Mouse (Mus musculus): ENCODE measurements around the gene Ap3d1. TPM values are rescaled to one million over a fixed set of nuclear protein-coding genes. Genes with fewer than 3 reads are reported as not detected.

Ap3d1 gene
- polyA plus RNA-seq, 1 experiment = 68.0 TPM

DNA sequence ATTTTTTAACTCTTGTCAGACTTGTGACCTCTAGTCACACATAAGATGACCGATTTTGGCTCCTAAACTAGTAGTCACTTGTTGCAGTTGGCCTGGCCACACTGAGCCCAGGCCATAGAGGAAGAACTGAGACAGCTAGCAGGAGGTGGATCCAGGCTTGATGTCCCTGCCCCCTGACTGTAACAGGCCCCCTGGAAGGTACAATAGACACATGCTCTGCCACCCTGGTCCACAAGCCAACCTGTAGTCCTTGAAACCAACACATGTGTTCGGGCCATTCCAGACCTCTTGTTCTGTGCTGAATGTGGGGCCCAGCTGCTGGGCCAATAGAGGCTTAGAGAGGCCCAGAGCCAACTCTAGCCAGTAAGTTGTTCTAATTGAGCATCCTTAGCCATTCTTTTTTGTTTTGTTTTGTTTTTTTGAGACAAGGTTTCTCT is 61.8 kb downstream of the Ap3d1 start:
- no peak for TF ChIP-seq USF1 (IDR thresholded peaks at IDR 0.05; ENCODE audit: low read depth)
- no peak for TF ChIP-seq MYOD1 (IDR thresholded peaks at IDR 0.05; ENCODE audit: control insufficient read depth in 1 of 3, insufficient read length in 2 of 3, low read depth in 2 of 3)
- TF ChIP-seq POLR2AphosphoS2 (IDR thresholded peaks at IDR 0.05; ENCODE audit: insufficient read length, low read depth) = peak; percentile 53
- H3K4me3 ChIP-seq = no peak overlapping the region
- no peak overlapping the region for H3K4me2 ChIP-seq (ENCODE audit: low read depth)

DNA sequence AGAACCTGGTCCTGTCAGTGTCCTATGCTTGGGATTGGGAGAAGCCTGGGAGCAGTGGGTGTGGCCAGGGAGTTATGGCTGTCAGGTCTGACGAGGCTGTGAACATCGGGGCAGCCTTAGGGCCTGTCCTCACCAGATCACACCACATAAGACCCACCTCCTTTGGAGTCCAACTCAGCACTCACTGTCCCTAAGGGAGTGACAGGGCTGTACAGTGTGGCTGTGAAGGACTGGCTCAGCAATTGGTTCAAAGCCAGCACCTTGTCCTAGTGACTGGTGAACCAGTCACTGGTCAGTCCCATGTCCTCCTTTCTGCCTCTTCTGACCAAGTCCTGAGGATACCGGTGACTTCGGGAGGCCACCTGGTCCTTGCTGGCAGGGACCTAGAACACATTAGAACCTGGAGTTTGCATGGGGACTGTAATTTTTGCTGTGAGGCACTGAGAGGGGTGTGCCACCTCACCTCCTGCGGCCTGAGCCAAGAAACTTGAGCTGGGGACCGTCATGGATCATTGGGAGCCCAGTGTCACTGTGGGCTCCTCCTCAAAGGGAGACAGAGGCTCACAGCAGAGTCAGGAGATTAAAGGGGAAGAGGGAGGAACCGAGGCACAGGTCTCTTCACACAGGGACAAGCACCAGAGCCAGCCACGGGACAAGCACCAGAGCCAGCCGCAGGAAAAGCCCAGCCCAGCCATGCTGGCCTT is 62.4 kb downstream of the Ap3d1 start:
- Histone ChIP-seq H3K4me3 (no peak overlapping the region), H3K4me2 (ENCODE audit: low read depth) (peak overlapping the region; percentile 7), H3ac (ENCODE audit: control insufficient read depth, insufficient read length) (no peak overlapping the region), H3K36me3 (ENCODE audit: control insufficient read depth, insufficient read depth) (peaks cover 10% of the 10 kb centered on the region), H3K79me2 (ENCODE audit: control insufficient read depth, insufficient read depth) (peaks cover 10% of the 10 kb centered on the region), H3K27me3 (ENCODE audit: control insufficient read depth, insufficient read depth, insufficient read length) (no peaks in the 10 kb centered on the region)
- TF ChIP-seq POLR2AphosphoS2 (IDR thresholded peaks at IDR 0.05; ENCODE audit: insufficient read length, low read depth) (peak; percentile 21), MAX (IDR thresholded peaks at IDR 0.05; ENCODE audit: low read depth) (no peak), TCF12 (IDR thresholded peaks at IDR 0.05; ENCODE audit: insufficient read depth, poor library complexity, severe bottlenecking) (no peak)

More for the DNA sequence above, 61.8 kb downstream of the Ap3d1 start:
- Histone ChIP-seq H3K27me3 (ENCODE audit: control insufficient read depth, insufficient read depth, insufficient read length) (no peaks in the 10 kb centered on the region), H3ac (ENCODE audit: control insufficient read depth, insufficient read length) (no peak overlapping the region), H3K79me2 (ENCODE audit: control insufficient read depth, insufficient read depth) (peaks cover 4% of the 10 kb centered on the region), H3K36me3 (ENCODE audit: control insufficient read depth, insufficient read depth) (peaks cover 10% of the 10 kb centered on the region)

DNA sequence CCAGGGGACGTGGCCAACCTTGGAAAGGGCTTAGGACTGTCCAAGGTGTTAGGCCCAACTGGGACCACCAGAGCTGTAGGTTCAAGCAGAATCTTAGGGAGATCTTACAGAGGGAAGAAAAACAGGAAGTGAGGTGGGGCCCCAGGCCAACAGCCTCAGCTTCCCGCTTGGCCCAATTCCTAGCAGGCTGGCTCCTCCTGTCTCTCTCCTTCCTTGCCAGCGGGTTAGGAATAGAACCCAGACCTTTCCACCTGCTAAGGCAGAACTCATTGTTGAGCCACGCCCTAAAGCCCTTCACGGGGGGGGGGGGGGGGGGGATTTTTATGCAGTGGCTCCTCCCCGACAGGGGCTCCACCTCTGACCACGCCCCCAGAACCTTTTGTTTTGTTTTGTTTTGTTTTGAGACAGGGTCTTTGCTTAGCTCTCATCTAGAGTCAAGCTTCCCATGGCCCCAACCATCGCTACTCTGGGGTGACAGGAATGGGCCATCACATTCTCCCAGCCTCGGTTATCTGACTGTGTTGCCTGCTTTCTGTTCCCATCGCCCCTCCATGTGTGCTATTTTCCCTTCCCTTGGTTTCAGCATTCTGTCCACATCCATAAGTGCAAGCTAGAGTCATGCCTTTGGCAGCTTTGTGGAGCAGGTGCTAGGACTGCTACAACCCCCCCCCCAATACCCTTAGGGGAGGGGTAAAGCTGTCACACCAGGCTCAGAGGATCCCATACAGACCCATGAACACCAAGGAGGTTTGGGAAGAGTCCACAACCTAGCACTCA is 63.3 kb downstream of the Ap3d1 start:
- Histone ChIP-seq H3K4me3 (peak overlapping the region; percentile 62), H3K4me2 (ENCODE audit: low read depth) (peak overlapping the region; percentile 83), H3K79me2 (ENCODE audit: control insufficient read depth, insufficient read depth) (peaks cover 19% of the 10 kb centered on the region), H3K36me3 (ENCODE audit: control insufficient read depth, insufficient read depth) (peaks cover 6% of the 10 kb centered on the region), H3K27me3 (ENCODE audit: control insufficient read depth, insufficient read depth, insufficient read length) (no peaks in the 10 kb centered on the region), H3ac (ENCODE audit: control insufficient read depth, insufficient read length) (no peak overlapping the region)
- TF ChIP-seq MYOD1 (IDR thresholded peaks at IDR 0.05; ENCODE audit: control insufficient read depth in 1 of 3, insufficient read length in 2 of 3, low read depth in 2 of 3) = peak in 1 of 3 experiments; percentile 37
- no peak for TF ChIP-seq POLR2A (IDR thresholded peaks at IDR 0.05; ENCODE audit: insufficient read length, low read depth)
- TF ChIP-seq TCF12 (IDR thresholded peaks at IDR 0.05; ENCODE audit: insufficient read depth, poor library complexity, severe bottlenecking) = no peak
- TF ChIP-seq MYOG (IDR thresholded peaks at IDR 0.05; ENCODE audit: control insufficient read depth in 1 of 3, insufficient read depth in 1 of 3, insufficient read length in 2 of 3, low read depth in 2 of 3) = peak in 1 of 3 experiments; percentile 23
- no peak for TF ChIP-seq POLR2AphosphoS2 (IDR thresholded peaks at IDR 0.05; ENCODE audit: insufficient read length, low read depth)

DNA sequence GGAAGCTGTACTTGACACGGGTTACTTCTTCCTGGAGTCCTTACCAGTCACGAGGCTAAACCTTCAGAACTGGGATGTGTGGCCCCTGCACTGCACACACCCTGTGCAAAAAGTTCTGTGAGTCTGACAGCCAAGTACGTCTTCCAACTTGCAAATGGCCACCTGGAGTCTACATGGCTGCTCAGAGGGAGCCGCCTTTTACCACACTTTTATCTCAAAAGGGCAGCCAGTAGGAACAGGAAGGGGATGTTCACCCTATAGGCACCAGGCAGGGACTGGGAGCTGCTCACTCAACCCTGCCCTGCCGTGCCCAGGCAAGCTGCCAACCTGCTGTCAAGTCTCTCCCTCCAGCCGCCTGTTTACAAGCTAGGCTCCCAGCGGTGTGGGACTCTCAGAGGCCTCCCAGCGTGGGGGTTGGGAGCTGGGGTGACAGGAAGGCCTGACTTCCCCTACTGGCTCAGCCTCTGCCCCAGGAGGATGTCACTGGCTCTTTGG is 64.1 kb downstream of the Ap3d1 start, which contains the start of gene Mknk2:
Gene Mknk2 (minus strand): TSS at position 171 of the 495 bp plus-strand sequence.
- Histone ChIP-seq H3K4me3 (peak within 1 kb of the TSS; percentile 62), H3ac (ENCODE audit: control insufficient read depth, insufficient read length) (peak within 1 kb of the TSS; percentile 50), H3K27me3 (ENCODE audit: control insufficient read depth, insufficient read depth, insufficient read length) (no peaks in the 10 kb centered on the region), H3K36me3 (ENCODE audit: control insufficient read depth, insufficient read depth) (no peaks in the 10 kb centered on the region), H3K4me2 (ENCODE audit: low read depth) (peak within 1 kb of the TSS; percentile 83), H3K79me2 (ENCODE audit: control insufficient read depth, insufficient read depth) (peaks cover 27% of the 10 kb centered on the region)
- TF ChIP-seq MAX (IDR thresholded peaks at IDR 0.05; ENCODE audit: low read depth) = no peak
- TF ChIP-seq TCF3 (IDR thresholded peaks at IDR 0.05; ENCODE audit: insufficient read length, low read depth) = no peak
- no peak for TF ChIP-seq SRF (IDR thresholded peaks at IDR 0.05; ENCODE audit: control insufficient read depth, insufficient read length, low read depth)
- no peak for TF ChIP-seq REST (IDR thresholded peaks at IDR 0.05; ENCODE audit: insufficient read depth, insufficient read length)
- no peak for TF ChIP-seq E2F4 (IDR thresholded peaks at IDR 0.05; ENCODE audit: insufficient read depth)
- peak; percentile 61 for TF ChIP-seq POLR2AphosphoS2 (IDR thresholded peaks at IDR 0.05; ENCODE audit: insufficient read length, low read depth)
- no peak for TF ChIP-seq USF1 (IDR thresholded peaks at IDR 0.05; ENCODE audit: low read depth)
- peak in 1 of 3 experiments; percentile 65 for TF ChIP-seq MYOD1 (IDR thresholded peaks at IDR 0.05; ENCODE audit: control insufficient read depth in 1 of 3, insufficient read length in 2 of 3, low read depth in 2 of 3)
- TF ChIP-seq MYOG (IDR thresholded peaks at IDR 0.05; ENCODE audit: control insufficient read depth in 1 of 3, insufficient read depth in 1 of 3, insufficient read length in 2 of 3, low read depth in 2 of 3) = peak in 1 of 3 experiments; percentile 61
- no peak for TF ChIP-seq CEBPB (IDR thresholded peaks at IDR 0.05; ENCODE audit: insufficient read depth, poor library complexity, severe bottlenecking)
- TF ChIP-seq TCF12 (IDR thresholded peaks at IDR 0.05; ENCODE audit: insufficient read depth, poor library complexity, severe bottlenecking) = no peak
- TF ChIP-seq POLR2A (IDR thresholded peaks at IDR 0.05; ENCODE audit: insufficient read length, low read depth) = peak; percentile 55

All from myocyte (in vitro differentiated cells).